Mouse (Mus musculus) neural tube, embryonic 12.5 days (tissue): Measurements from ENCODE around the gene Bcar3. TPM values are rescaled to one million over a fixed set of nuclear protein-coding genes. Genes with fewer than 3 reads are reported as not detected.

Source experiments
- ATAC-seq: fragments of 200-750 bp; cut with Nextera tagmentation; 2 replicates; pipeline ENCODE4 v1.8.0; 2017; ENCODE audit warnings: low read depth, mild to moderate bottlenecking, moderate TSS enrichment, moderate library complexity; ENCODE audit not compliant: low FRiP score
- H3K27ac ChIP-seq: fragments of 300-500 bp; sonication (generic); 2 replicates; pipeline ENCODE4 v1.5.1; 2016
- H3K27me3 ChIP-seq: fragments of 300-500 bp; sonication (generic); replicated peaks from 2 replicates; pipeline ENCODE4 v1.6.1; 2016; ENCODE audit warnings: mild to moderate bottlenecking
- H3K36me3 ChIP-seq: fragments of 300-500 bp; sonication (generic); 2 replicates; pipeline ENCODE4 v1.6.1; 2016; ENCODE audit warnings: mild to moderate bottlenecking
- H3K4me1 ChIP-seq: fragments of 300-500 bp; sonication (generic); 2 replicates; pipeline ENCODE4 v1.6.1; 2016
- H3K4me2 ChIP-seq: fragments of 300-500 bp; sonication (generic); replicated peaks from 2 replicates; pipeline ENCODE4 v1.6.1; 2016; ENCODE audit warnings: mild to moderate bottlenecking
- H3K4me3 ChIP-seq: fragments of 300-500 bp; sonication (generic); 2 replicates; pipeline ENCODE4 v1.5.1; 2016
- H3K9ac ChIP-seq: fragments of 300-500 bp; sonication (generic); 2 replicates; pipeline ENCODE4 v1.6.1; 2016; ENCODE audit warnings: mild to moderate bottlenecking
- H3K9me3 ChIP-seq: fragments of 300-500 bp; sonication (generic); 2 replicates; pipeline ENCODE4 v1.6.1; 2016; ENCODE audit warnings: mild to moderate bottlenecking
- WGBS: fragments of 180-500 bp; shearing (Covaris S2); methylation state at CpG from one replicate; pipeline ENCODE4 v1.1.7; 2016; 5-methylcytosine and 5-hydroxymethylcytosine counted together
- polyA plus RNA-seq: library from polyadenylated mRNA; unstranded; fragments of >200 nt; fragmentation: Nextera tagmentation; extraction: Ambion mirVana; gene quantifications from 2 replicates; pipeline ENCODE4 v1.2.1, GENCODE M21; 2016

Bcar3 gene
- polyA plus RNA-seq, 1 experiment from 2014 or later, result 13.2 TPM

DNA sequence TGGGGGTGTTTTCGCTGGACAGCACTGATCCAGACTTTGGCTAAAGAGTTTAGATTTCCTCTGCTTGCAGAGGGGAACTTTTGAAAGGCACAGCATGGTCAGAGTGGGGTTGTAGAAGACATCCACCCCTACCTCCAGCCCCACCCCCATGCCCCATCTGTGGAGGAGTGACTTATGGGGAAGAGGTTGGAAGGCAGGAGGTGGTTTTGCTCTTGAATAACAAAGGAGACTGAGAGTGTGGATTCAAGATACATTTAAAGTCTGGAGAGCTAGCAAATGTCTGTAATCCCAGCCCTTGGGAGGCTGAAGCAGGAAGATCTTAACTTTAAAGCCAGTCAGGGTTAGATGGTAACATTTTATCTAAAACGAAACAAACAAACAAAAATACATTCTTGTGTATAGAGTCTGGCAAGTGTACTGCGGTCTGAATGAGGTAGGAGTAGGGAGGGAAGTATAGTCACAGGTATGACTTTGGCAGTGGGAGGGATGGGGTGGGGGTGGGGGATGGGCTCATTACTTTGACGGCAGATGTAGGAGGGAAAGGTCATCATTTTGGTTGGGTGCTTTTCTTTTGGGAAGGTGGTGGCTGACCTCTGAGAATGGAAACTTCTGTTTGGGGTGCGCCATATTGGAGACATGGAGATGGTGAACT is 140.2 kb downstream of the Bcar3 start:
- Histone ChIP-seq H3K27me3 (no peaks in the 10 kb centered on the region), H3K36me3 (no peaks in the 10 kb centered on the region), H3K27ac (no peak overlapping the region), H3K4me3 (no peak overlapping the region), H3K9me3 (no peaks in the 10 kb centered on the region), H3K9ac (no peak overlapping the region), H3K4me1 (peaks cover 18% of the 10 kb centered on the region), H3K4me2 (no peak overlapping the region)
- 87% methylated on average over 5 of the region's 5 CpGs for WGBS
- no peak for ATAC-seq

DNA sequence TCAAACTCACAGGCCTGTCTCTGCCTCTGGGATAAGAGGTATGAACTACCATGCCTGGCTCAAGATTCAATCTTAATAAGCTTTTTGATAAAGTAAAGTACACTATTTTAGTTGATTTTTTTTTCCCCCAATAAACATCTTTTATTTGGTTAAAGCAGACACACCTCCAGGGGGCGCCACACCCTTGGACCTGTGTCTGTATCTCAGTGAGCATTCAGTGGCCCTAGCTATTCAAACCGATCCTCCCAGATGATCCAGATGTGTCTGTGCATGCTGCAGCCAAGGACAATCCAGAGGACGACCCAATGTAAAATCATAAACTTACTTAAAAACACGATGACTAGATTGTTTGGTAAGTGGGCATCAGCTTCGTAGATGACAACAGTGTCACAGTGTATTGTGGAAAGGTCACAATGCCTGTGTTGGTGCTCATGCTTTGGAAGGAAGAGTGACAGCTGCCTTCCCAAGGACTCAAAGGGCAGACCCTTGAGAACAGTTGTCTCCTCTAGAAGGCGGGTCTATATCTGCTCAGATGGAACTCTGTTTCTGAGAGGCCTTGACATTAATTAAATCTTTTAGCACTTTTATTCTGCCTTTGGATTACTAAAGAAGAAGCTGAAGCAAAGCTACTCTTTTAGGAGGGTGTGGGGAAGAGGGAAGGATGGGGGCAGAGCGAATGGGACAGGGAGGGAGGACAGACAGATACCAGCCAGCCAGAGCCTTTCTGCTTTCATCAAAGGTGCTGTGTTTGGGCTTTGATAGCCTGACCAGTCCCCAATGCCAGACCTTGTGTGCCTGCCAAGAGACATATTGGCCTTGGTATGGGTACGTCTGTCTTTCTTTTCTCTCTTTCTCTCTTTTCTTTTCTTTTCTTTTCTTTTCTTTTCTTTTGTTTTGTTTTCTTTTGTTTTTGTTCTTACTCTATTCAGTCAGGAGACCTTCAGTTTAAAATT is 141.3 kb downstream of the Bcar3 start:
- no peak overlapping the region for H3K27ac ChIP-seq
- WGBS, result 86% methylated on average over 8 of the region's 8 CpGs
- H3K27me3 ChIP-seq, result no peaks in the 10 kb centered on the region
- no peaks in the 10 kb centered on the region for H3K9me3 ChIP-seq
- H3K36me3 ChIP-seq, result no peaks in the 10 kb centered on the region
- no peak overlapping the region for H3K4me3 ChIP-seq
- H3K9ac ChIP-seq, result no peak overlapping the region
- peaks cover 18% of the 10 kb centered on the region for H3K4me1 ChIP-seq
- no peak for ATAC-seq
- H3K4me2 ChIP-seq, result no peak overlapping the region

DNA sequence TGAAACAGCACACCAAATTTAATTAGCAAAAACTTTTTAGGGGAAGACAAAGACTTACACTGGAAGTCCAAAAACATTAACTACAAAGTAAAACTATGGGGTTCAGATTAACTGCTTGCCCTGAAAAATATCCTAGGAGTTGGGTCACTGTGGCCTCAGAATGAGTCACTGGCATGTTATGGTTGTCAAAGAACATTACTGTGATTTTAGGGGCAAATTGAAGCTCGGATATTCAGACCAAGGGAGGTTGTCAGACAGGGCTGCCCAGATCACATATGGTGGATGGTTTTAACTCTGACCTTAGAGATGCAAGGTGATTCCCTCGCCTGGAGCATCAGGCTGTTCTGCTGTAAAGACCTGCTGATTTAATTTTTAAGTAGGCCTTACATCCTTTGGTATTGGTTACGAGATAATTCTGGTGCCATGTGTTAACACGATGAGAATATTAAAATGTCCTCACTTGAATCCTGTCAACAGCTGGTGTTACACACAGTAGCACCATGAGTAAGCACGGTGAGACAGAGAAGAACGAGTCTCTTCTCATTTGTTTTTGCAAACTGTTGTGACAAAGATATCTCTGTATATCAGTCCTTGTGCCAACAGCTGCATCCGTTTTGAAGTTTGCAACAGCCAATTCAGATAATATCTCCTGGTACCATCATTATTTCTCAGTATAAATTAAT is 144.3 kb downstream of the Bcar3 start:
- no peaks in the 10 kb centered on the region for H3K9me3 ChIP-seq
- H3K4me3 ChIP-seq, result no peak overlapping the region
- no peak overlapping the region for H3K4me2 ChIP-seq
- H3K4me1 ChIP-seq, result peaks cover 6% of the 10 kb centered on the region
- H3K36me3 ChIP-seq, result no peaks in the 10 kb centered on the region
- no peaks in the 10 kb centered on the region for H3K27me3 ChIP-seq
- no peak overlapping the region for H3K27ac ChIP-seq
- WGBS, result 69% methylated on average over 7 of the region's 7 CpGs
- no peak overlapping the region for H3K9ac ChIP-seq
- ATAC-seq, result no peak

DNA sequence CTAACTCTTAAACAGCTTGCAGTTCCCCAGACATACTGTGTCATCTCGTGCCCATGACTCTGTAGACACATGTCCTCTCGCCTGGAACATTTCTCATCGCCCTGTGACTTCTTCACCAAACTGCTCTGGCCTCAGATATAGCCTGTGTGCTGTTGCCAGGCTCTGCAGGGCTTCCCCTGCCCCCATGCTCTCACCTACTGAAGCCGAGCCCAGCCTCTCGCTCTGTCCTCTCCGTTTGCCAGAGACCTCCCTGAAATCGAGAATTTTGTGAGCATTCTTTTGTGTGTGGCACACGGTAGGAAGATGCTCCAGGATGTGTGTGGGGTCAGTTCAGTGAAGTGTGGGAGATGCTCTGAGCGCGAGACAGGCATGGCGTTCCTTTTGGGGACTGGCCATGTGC is 151.8 kb downstream of the Bcar3 start:
- Histone ChIP-seq H3K4me1 (no peaks in the 10 kb centered on the region), H3K9me3 (no peaks in the 10 kb centered on the region), H3K36me3 (no peaks in the 10 kb centered on the region; the same call in 1 of the 2 replicates), H3K27ac (no peak overlapping the region), H3K9ac (no peak overlapping the region), H3K4me2 (no peak overlapping the region), H3K4me3 (no peak overlapping the region), H3K27me3 (no peaks in the 10 kb centered on the region)
- 91% methylated on average over 11 of the region's 11 CpGs for WGBS
- no peak for ATAC-seq

DNA sequence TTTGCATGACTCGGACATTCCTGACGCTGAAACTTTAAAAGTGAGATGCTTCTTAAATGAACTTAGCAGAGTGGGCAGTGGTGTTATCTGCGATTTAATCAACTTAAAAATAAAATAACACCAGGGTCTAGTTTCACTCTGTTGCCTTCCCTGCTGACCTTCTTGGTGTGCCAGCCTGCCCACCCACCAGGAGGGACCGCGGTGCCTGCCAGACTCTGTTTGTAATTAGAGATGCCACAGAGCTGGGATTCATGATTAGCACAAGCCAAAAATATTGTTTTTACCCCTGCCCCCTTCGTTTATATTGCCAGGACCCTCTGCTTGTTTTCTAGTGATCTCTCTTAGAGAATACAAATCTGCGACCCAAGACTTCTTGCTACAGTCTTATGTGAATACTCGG is 152.7 kb downstream of the Bcar3 start:
- 88% methylated on average over 8 of the region's 8 CpGs for WGBS
- Histone ChIP-seq H3K4me2 (no peak overlapping the region), H3K27ac (no peak overlapping the region), H3K9me3 (no peaks in the 10 kb centered on the region), H3K36me3 (no peaks in the 10 kb centered on the region; the same call in 1 of the 2 replicates), H3K4me1 (no peaks in the 10 kb centered on the region), H3K9ac (no peak overlapping the region), H3K4me3 (no peak overlapping the region), H3K27me3 (no peaks in the 10 kb centered on the region)
- ATAC-seq, result no peak

DNA sequence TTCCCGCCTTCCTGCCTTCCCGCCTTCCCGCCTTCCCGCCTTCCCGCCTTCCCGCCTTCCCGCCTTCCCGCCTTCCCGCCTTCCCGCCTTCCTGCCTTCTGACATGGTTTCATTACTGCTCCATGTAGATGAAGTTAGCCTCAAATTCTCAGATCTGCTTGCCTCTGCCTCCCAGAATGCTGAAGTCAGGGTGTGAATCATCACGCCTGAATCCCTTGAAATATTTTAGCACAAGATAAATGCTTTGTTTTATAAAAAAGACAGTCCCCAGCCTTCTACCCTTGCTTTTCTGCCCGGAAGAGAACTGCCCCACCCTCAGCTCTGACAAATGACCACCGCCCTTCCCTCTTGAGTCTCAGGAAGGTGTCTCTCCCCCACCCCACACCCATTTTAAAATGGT is 154.3 kb downstream of the Bcar3 start:
- H3K4me2 ChIP-seq, result no peak overlapping the region
- H3K27me3 ChIP-seq, result no peaks in the 10 kb centered on the region
- H3K9ac ChIP-seq, result no peak overlapping the region
- H3K9me3 ChIP-seq, result no peaks in the 10 kb centered on the region
- no peak overlapping the region for H3K27ac ChIP-seq
- H3K4me3 ChIP-seq, result no peak overlapping the region
- no peak for ATAC-seq
- WGBS, result 98% methylated on average over 13 of the region's 13 CpGs
- no peaks in the 10 kb centered on the region; the same call in 1 of the 2 replicates for H3K36me3 ChIP-seq
- H3K4me1 ChIP-seq, result no peaks in the 10 kb centered on the region

DNA sequence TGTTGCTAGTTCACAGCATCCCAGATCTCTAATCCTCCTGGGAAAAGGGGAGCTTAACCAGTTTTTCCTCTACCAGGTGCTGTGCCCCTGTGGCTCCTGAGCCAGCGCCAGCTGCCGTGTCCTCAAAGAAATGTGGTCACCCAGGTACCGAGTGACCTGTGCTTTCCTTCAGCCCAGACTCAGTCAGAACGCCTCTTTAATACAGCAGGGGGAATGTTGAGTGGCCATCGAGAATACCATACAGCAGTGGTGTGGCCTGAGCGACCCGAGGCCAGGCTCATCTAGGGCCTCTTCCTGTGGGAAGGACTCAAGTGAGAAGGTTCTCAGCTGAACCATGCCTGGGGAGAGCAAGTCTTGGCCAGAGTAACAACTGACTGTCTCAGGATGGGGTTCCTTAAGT is 156.1 kb downstream of the Bcar3 start:
- Histone ChIP-seq H3K36me3 (no peaks in the 10 kb centered on the region), H3K27ac (no peak overlapping the region), H3K27me3 (no peaks in the 10 kb centered on the region), H3K4me1 (no peaks in the 10 kb centered on the region), H3K9me3 (no peaks in the 10 kb centered on the region), H3K9ac (no peak overlapping the region), H3K4me2 (no peak overlapping the region), H3K4me3 (no peak overlapping the region)
- ATAC-seq, result no peak
- 94% methylated on average over 7 of the region's 7 CpGs for WGBS

DNA sequence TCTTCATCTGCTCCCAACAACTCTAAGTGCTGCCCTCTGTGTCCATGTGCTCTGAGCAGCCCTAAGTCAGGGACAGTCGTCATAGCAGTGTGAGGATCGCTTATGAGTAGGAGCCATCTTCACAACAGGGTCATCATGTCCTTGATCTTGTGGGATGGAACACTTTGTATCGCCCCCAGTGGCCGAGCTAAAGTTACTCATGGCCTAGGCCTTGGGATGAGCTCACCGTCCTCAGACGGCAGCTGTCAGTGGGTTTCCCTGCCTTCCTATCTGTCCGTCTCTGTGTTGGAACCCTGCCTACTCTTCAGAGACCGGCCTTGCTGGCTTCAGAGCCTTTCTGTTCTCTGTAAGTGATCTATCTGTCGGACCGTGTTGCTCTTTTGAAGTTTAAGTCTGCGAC is 159.9 kb downstream of the Bcar3 start:
- Histone ChIP-seq H3K4me1 (peaks cover 8% of the 10 kb centered on the region), H3K27ac (no peak overlapping the region), H3K4me2 (no peak overlapping the region), H3K4me3 (no peak overlapping the region), H3K9me3 (no peaks in the 10 kb centered on the region), H3K27me3 (no peaks in the 10 kb centered on the region), H3K36me3 (no peaks in the 10 kb centered on the region), H3K9ac (no peak overlapping the region)
- WGBS, result 86% methylated on average over 11 of the region's 11 CpGs
- ATAC-seq, result no peak

DNA sequence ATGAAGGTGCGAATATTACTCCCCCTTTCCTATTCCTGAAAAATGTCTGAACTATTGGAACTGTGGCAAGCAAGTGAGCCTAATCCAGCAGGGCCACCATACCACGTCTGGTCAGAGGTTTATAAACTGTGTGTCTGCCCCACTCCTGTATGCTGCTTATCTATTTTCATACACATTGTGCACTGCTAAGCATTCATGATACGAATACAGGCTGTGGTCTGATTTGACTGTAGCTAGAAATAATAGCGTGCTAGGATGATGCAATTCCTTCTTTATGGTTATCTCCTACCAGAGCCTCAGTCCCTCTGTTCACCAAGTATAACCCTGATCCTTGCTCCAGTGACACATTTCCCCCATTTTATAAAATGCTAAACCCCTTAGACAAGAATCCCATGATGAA is 162.2 kb downstream of the Bcar3 start:
- WGBS, result 96% methylated on average over 4 of the region's 4 CpGs

DNA sequence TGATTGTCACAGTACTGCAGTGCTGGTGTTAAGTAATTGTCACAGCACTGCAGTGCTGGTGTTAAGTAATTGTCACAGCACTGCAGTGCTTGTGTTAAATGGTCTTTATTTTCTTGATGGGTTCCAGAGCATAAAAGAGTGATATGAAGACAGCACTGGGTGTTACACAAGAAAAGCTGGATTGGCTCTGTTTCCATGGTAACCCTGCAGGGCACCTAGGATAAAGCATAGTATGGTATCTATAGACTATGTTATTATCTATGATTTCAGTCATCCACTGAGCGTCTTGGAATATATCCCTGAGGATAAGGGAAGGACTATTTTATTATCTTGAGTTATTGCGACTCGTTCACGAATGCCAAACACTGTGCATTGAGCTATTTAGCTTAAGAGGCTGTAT is 162.9 kb downstream of the Bcar3 start:
- no peak overlapping the region for H3K9ac ChIP-seq
- 67% methylated on average over 4 of the region's 4 CpGs for WGBS
- no peak overlapping the region for H3K4me3 ChIP-seq
- peaks cover 23% of the 10 kb centered on the region for H3K4me1 ChIP-seq
- H3K4me2 ChIP-seq, result no peak overlapping the region
- no peaks in the 10 kb centered on the region for H3K27me3 ChIP-seq
- H3K9me3 ChIP-seq, result no peaks in the 10 kb centered on the region
- no peaks in the 10 kb centered on the region for H3K36me3 ChIP-seq
- no peak overlapping the region for H3K27ac ChIP-seq
- no peak for ATAC-seq

More for the DNA sequence above, 162.2 kb downstream of the Bcar3 start:
- peaks cover 16% of the 10 kb centered on the region for H3K4me1 ChIP-seq
- no peaks in the 10 kb centered on the region for H3K36me3 ChIP-seq
- H3K9me3 ChIP-seq, result no peaks in the 10 kb centered on the region
- H3K9ac ChIP-seq, result no peak overlapping the region
- no peak for ATAC-seq
- no peak overlapping the region for H3K4me3 ChIP-seq
- no peak overlapping the region for H3K4me2 ChIP-seq
- H3K27ac ChIP-seq, result no peak overlapping the region
- H3K27me3 ChIP-seq, result no peaks in the 10 kb centered on the region

DNA sequence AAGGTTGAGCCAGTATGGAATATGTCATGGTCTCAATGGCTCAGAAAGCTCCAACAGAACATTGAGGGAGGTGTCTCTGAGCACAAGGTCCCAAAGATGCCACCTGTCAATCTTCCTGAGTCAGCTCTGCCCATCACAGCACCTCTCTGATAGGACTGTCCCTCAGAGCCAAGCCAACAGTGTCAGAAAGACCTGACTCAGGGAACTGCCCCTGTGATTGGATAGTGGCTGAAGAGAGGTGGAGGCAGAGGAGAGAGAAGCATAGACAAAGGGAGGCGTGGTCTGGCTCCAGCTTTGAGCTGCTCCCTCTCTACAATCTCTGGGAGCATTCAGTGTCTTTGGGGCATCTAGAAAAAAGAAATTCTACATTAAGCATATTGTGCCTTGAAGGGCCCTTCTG is 163.8 kb downstream of the Bcar3 start:
- H3K4me3 ChIP-seq, result no peak overlapping the region
- no peak overlapping the region for H3K4me2 ChIP-seq
- peaks cover 30% of the 10 kb centered on the region for H3K4me1 ChIP-seq
- no peak overlapping the region for H3K27ac ChIP-seq
- H3K36me3 ChIP-seq, result no peaks in the 10 kb centered on the region
- no peak for ATAC-seq
- H3K27me3 ChIP-seq, result no peaks in the 10 kb centered on the region
- no peaks in the 10 kb centered on the region for H3K9me3 ChIP-seq
- WGBS, result 30% methylated on average over 1 of the region's 1 CpGs
- no peak overlapping the region for H3K9ac ChIP-seq

DNA sequence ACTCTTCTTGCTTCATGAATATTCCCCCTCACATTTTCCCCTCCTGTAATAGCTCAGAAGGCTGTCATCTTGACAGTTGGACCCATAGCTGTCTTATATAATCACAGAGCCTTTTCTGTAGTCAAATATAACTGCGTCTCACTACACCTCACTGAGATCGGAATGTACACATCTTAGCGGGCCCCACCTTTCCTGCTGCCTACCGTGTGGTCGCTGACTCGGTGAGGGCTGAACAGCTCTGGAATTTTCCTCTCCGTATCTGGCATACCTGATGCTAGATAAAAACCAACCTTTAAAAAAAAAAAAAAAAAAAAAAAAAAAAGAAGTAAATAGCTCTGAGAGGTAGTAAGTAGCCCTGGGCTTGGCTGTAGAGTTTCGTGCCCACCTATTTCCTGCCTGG is 164.8 kb downstream of the Bcar3 start:
- ATAC-seq, result no peak
- no peaks in the 10 kb centered on the region for H3K9me3 ChIP-seq
- no peak overlapping the region for H3K27ac ChIP-seq
- H3K4me1 ChIP-seq, result peaks cover 38% of the 10 kb centered on the region
- H3K9ac ChIP-seq, result no peak overlapping the region
- no peaks in the 10 kb centered on the region for H3K27me3 ChIP-seq
- WGBS, result 87% methylated on average over 8 of the region's 8 CpGs
- H3K4me3 ChIP-seq, result no peak overlapping the region
- H3K4me2 ChIP-seq, result no peak overlapping the region
- no peaks in the 10 kb centered on the region for H3K36me3 ChIP-seq
